Mouse (Mus musculus): Measurements from ENCODE around the gene 2310039H08Rik.
"Not testable (repeated sequence)": the region's sequence is repeated elsewhere in the genome, so short reads cannot be mapped to it uniquely, and the experiment has no call there.

2310039H08Rik gene

DNA sequence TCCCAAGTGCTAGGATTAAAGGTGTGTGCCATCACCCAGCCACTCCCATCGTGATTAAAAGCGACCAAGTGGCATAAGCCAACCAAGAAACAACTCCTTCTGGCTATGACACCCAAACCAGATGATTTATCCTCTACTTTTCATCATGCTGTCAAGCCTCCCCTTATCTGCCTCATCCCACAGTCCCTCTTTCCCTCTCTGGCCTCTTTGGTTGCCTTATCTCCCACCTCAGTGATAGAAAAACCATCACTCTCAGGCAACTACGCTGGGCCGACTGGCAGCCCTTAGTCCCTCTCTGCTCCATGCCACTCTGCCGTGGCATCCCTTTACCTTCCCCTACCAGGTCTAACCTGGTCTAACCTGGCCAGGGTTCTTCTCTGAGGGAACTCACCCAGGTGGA lies 14.5 kb downstream of the 2310039H08Rik start:
- in situ Hi-C loops (cut with MboI; ENCODE audit: low pct_unique_long_range_greater_than_20kb in 1 of 2, low sequenced_read_pairs in 2 of 2, unreplicated experiment in 1 of 2) = no loop called here

DNA sequence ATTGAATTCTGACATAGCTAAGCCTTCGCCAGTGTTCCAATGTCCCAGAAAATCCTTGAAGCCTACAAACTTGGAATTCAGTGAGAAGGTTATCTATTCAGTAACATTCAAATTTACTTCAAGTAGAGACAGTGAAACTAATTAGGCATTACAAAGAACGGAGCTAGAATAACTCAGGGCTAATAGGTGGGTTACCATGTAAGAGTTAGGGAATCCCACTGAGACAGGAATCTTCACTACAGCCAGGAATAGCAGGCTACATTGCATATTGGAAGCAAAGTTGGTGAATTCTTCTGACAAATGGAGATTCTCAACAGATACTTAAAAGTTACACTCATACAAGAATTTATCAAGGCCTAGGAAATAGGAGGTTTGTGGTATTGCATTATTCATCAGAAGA lies 15.5 kb downstream of the 2310039H08Rik start:
- in situ Hi-C loops (cut with MboI; ENCODE audit: low pct_unique_long_range_greater_than_20kb in 1 of 2, low sequenced_read_pairs in 2 of 2, unreplicated experiment in 1 of 2) = not testable (repeated sequence)

DNA sequence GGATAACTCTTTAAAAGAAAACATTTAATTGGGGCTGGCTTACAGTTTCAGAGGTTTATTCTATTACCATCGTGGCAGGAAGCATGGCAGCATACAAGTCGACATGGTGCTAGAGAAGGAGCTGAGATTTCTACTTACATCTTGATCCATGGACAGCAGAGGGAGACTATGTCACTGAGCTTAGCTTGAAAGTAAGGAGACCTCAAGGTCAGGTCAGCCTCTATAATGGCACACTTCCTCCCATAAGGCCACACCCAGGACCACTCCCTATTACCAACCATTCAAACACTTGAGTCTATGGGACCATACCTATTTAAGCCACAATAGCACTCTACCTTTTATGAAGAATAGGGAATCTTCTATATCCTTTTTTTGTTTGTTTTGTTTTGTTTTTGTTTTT lies 20.5 kb downstream of the 2310039H08Rik start:
- in situ Hi-C loops (cut with MboI; ENCODE audit: low pct_unique_long_range_greater_than_20kb in 1 of 2, low sequenced_read_pairs in 2 of 2, unreplicated experiment in 1 of 2) = no loop called here

DNA sequence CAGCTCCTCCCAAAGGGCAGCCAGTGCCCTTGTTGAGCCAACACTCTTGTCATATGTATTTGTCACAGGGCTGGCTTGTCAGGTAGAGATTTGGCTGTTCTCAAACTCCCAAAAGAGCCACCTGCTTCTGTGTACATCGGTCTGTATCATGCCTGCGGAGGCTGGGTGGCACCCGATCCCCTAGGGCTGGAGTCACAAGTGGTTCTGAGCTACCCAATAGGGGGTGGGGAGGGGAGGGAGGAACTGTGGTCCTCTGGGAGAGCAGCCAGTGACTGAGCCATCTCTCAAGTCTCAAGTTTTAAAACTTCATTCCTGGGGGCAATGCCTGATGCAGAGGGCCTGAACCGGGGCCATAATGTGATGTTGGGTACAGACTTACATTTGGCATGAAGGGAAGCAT lies 24.3 kb downstream of the 2310039H08Rik start:
- in situ Hi-C loops (cut with MboI; ENCODE audit: low pct_unique_long_range_greater_than_20kb in 1 of 2, low sequenced_read_pairs in 2 of 2, unreplicated experiment in 1 of 2) = no loop called here

DNA sequence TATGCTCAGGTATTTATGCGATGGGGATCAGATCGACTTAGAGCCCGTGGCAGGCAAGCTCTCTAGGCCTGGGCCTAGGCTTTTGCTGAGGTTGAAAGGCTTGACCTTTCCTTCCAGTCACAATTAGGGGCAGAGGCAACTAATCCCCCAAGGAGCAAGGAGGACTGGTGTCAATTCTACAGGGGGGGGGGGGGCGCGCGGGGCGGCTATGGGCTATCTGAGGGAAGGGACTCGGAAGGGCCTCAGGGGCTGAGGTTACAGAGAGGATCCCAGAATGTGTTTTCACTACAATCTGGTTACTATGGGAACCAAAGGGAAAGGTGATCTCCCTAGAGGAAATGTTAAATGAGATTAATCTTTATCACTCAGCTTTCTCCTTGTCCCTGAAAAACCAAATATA lies 25.0 kb downstream of the 2310039H08Rik start:
- in situ Hi-C loops (cut with MboI; ENCODE audit: low pct_unique_long_range_greater_than_20kb in 1 of 2, low sequenced_read_pairs in 2 of 2, unreplicated experiment in 1 of 2) = no loop called here

DNA sequence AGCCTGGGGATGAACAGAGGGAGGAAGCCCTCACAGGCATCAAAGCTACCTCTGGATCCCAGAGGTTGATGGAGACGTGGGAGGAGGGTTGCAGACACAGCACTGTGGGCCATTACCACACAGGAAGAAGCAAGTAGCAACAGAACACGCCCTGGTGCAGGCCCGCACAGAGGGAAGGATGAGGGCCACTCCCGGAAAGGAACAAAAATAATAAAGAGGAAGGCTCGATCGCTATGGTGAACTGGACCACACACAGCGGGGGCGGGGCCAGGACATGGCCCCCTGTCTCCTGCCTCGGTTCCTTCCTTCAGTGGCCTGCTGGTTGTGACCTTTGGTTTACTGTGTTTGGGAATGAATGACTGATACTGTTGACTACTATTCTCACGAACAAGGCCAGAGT lies 27.2 kb downstream of the 2310039H08Rik start:
- in situ Hi-C loops (cut with MboI; ENCODE audit: low pct_unique_long_range_greater_than_20kb in 1 of 2, low sequenced_read_pairs in 2 of 2, unreplicated experiment in 1 of 2) = no loop called here

DNA sequence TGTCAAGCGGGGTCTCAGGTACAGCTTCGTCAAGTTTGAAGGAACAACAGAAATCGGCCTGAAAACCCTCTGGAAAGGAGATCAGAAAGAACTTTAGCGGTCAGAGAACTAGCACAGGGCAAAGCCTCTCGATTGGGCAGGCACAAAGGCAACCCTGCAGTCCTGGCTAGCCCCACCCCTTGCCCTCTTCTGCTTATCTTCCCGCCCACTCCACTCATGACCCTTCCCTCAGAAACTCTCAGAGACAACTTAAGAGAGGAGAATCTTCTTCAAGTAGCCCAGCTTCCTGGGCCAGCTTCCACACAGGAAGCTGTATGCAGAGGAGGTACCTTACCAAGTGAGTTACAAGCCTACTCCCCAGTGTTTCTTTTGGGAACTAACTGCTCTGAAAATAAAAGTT lies 29.3 kb downstream of the 2310039H08Rik start:
- in situ Hi-C loops (cut with MboI; ENCODE audit: low pct_unique_long_range_greater_than_20kb in 1 of 2, low sequenced_read_pairs in 2 of 2, unreplicated experiment in 1 of 2) = no loop called here

DNA sequence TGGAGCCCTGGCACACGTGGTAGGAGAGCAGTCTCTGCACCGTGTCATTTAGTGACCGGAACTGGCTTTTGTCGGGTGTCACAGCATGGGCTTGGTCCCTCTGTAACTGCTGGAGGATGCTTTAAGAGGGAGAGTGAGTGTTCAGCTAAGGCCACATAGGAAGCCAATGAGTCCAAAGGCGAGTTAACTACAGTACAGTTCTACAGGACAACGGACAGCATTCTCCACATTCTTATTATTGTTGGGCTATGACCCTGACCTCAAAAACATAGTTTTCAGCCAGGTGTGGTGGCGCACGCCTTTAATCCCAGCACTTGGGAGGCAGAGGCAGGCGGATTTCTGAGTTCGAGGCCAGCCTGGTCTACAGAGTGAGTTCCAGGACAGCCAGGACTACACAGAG lies 35.9 kb downstream of the 2310039H08Rik start:
- in situ Hi-C loops (cut with MboI; ENCODE audit: low pct_unique_long_range_greater_than_20kb in 1 of 2, low sequenced_read_pairs in 2 of 2, unreplicated experiment in 1 of 2) = no loop called here

DNA sequence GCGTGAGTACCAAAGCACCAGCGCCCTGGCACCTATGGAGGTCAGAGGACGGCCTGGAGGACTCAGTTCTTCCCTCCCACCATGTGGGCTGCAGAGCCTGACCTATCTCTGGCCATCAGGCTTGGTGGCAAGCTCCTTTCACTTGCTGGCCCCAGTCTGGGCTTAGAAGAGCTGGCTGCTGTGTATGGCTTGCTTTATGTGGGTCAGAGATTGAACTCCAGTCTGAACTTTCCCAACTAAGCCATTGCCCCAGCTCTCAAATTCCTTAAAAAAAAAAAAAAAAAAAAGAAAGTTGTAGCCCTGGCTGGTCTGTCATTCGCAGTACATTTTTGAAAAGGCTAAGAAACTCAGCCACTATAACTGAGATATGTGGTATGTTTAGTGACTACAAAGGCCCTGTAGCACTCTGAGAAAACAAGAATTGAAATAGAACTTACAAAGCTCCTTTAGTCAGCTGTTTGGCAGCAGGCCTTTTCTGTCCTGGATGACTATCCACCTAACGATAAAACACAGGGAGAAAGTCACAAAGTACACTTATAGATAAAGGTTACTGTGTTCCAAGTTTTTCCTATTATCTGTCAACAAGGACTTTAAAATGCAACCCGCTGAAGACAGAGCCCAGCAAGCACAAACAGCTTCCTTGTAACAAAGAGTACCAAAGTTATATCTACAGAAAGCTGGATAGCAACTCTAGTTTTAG lies 36.8 kb downstream of the 2310039H08Rik start:
- in situ Hi-C loops (cut with MboI; ENCODE audit: low pct_unique_long_range_greater_than_20kb in 1 of 2, low sequenced_read_pairs in 2 of 2, unreplicated experiment in 1 of 2) = no loop called here

DNA sequence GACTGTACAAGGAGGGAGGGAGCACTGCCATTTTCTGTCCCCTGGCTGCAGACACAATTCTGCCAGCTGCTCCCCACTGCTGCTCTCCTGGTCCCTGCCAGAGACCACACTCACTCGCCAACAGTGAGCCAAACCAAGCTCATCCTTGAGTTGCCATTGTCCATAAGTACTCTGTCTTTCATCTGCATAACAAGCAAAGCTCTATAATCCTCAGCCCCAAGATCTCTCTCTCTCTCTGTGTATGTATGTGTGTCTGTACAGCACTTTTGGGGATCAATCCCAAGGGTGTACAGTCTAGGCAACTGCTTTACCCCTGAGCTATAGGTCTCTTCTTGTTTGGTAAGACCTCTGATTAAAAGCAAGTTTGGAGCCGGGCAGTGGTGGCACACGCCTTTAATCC lies 38.2 kb downstream of the 2310039H08Rik start:
- in situ Hi-C loops (cut with MboI; ENCODE audit: low pct_unique_long_range_greater_than_20kb in 1 of 2, low sequenced_read_pairs in 2 of 2, unreplicated experiment in 1 of 2) = no loop called here

DNA sequence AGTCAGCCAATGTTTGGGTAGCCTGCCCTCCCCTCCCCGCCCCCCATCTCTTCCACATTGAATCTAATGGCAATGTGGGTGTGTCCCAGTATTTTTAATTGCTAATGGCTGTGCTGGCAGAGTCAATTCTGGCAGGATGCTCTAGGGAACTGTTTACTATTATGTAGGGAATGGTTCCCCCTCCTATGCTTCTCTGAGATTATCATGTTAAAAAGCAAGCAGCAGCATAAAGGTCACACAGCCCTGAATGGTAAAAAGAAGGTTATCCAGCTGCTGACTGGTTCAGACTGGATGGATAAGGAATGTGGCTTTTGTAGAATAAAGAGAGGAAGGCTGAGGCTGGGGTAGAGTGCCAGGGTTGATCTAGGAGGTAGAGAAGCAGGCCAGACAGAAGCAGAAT lies 40.0 kb downstream of the 2310039H08Rik start:
- in situ Hi-C loops (cut with MboI; ENCODE audit: low pct_unique_long_range_greater_than_20kb in 1 of 2, low sequenced_read_pairs in 2 of 2, unreplicated experiment in 1 of 2) = no loop called here

DNA sequence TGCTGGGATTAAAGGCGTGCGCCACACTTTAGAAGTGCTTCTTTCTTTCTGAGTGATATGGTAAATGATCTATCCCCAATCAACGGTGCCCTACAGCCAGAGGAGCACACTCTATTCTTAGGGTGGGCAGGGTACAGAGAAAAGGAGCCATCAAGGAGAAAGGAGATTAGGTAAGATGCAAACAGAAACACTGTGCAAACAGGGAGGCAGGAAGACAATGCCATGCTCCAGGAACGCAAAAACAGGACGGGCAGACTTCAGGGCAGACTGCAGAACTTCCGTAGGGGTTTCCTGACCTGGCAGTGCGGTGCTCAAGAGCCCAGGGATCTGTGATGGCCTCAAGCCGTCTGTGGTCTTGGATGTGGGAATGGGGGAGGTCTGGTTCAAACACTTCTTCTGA lies 41.2 kb downstream of the 2310039H08Rik start:
- in situ Hi-C loops (cut with MboI; ENCODE audit: low pct_unique_long_range_greater_than_20kb in 1 of 2, low sequenced_read_pairs in 2 of 2, unreplicated experiment in 1 of 2) = no loop called here

DNA sequence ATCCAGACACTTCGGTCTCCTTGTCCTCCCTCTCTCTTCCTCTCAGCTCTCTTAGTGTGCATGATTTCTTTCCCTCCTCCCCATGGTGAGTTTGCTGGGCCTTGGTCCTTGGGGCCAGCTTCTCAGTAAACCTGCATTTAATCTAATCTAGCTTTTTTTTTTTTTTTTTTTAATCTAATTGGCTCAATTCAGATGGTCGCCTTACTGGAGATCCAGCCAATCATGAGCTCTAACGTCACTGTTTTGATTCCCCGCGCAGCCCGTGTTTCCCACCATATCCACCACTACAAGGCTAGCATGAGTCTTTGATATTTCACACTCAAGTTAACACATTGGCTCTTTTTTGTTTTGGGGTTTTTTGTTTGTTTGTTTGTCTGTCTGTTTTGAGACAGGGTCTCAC lies 42.1 kb downstream of the 2310039H08Rik start:
- in situ Hi-C loops (cut with MboI; ENCODE audit: low pct_unique_long_range_greater_than_20kb in 1 of 2, low sequenced_read_pairs in 2 of 2, unreplicated experiment in 1 of 2) = no loop called here

DNA sequence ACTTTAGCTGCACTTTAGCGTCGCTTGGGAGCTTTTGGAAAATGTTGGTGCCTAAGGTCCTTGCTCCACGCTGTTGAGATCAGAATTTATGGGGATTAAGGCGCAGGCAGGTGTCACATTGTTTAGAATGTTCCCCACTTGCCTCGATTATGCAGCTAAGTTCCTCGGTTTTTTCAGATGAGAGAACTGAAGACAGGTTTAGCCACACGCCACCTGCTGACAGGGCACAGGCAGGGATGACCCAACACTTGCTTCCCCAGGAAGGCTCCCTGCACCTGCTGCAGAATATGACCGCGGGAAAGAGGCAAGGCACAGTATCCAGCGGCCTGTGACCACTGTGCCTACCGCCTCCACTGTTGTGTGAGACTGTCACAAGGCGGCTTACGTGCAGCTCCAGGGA lies 43.9 kb downstream of the 2310039H08Rik start:
- in situ Hi-C loops (cut with MboI; ENCODE audit: low pct_unique_long_range_greater_than_20kb in 1 of 2, low sequenced_read_pairs in 2 of 2, unreplicated experiment in 1 of 2) = no loop called here

DNA sequence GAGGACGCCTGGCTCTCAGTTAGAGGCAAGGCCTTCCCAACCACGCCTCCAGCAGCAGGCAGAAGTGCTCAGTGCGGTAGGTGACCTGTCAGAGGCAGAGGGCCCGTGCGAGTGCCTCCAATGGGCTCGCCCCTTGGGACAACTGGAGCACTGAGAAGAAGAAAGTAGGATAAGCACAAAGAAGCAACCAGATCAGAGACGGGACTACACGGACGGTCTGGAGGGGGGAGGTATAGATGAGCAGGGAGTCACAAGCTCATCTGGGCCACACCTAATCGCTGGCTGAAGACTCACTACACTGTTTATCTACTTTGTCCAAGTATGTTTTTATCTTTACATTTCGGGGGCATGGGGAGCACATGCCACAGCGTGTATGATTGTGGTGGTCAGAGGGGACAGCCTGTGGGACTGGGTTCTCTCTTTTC lies 45.3 kb downstream of the 2310039H08Rik start:
- in situ Hi-C loops (cut with MboI; ENCODE audit: low pct_unique_long_range_greater_than_20kb in 1 of 2, low sequenced_read_pairs in 2 of 2, unreplicated experiment in 1 of 2) = no loop called here

DNA sequence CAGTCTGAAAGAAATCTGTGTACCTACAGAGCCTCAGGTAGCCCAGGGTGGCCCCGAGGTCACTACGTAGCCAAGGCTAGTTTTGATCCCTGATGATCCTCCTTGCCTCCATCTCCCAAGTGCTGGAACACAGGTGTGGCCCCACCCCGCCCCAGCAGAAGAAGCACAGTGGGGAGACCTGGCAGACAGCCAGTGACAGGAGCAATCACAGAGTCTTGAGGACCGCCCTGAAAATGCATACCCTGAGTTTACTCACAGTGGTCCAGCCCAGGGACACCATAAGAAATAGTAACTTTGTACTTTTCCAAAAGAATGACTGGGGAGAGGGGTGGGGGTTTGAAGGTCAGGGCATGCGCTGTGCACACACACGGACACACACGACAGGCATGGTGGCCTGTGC lies 48.2 kb downstream of the 2310039H08Rik start:
- in situ Hi-C loops (cut with MboI; ENCODE audit: low pct_unique_long_range_greater_than_20kb in 1 of 2, low sequenced_read_pairs in 2 of 2, unreplicated experiment in 1 of 2) = no loop called here
